Mouse (Mus musculus) gonadal fat pad, adult 2 months (tissue): ENCODE results near the gene Olfr65. TPM values are rescaled to one million over a fixed set of nuclear protein-coding genes. Genes with fewer than 3 reads are reported as not detected.

Source experiments
- DNase-seq: peaks from one replicate; pipeline ENCODE4 v3.0.0-alpha.2; 2012; ENCODE audit warnings: low read depth
- polyA plus RNA-seq: library from polyadenylated mRNA; depleted of rRNA; stranded (reverse); fragments of >200 nt; gene quantifications from 2 replicates; pipeline ENCODE4 v1.2.3, GENCODE M21; 2012; rRNA removed

Olfr65 gene
- not detected in 2 replicates for polyA plus RNA-seq

- DNase-seq, result no peak
These were observed at the start of gene Olfr65 for GRCm38 (mm10) chr7:103903187-103903586. Olfr65 (plus strand) TSS chr7:103903487.

GRCm38 (mm10) chr7:103854669-103855068, 48.6 kb upstream of the Olfr65 start:
- DNase-seq, result no peak

GRCm38 (mm10) chr7:103859076-103859475, 44.2 kb upstream of the Olfr65 start:
- no peak for DNase-seq

- DNase-seq, result no peak
These were observed 42.4 kb upstream of the Olfr65 start for GRCm38 (mm10) chr7:103860855-103861254.

GRCm38 (mm10) chr7:103861531-103861930, 41.8 kb upstream of the Olfr65 start:
- DNase-seq, result no peak

GRCm38 (mm10) chr7:103865716-103866115, 37.6 kb upstream of the Olfr65 start:
- no peak for DNase-seq

- DNase-seq, result no peak
These were observed 32.6 kb upstream of the Olfr65 start for GRCm38 (mm10) chr7:103870667-103871066.

- no peak for DNase-seq
These were observed 30.2 kb upstream of the Olfr65 start for GRCm38 (mm10) chr7:103873064-103873463.

- no peak for DNase-seq
These were observed 28.8 kb upstream of the Olfr65 start for GRCm38 (mm10) chr7:103874451-103874850.

GRCm38 (mm10) chr7:103877093-103877492, 26.2 kb upstream of the Olfr65 start:
- DNase-seq, result no peak

- no peak for DNase-seq
These were observed 17.1 kb upstream of the Olfr65 start, which contains the start of gene Olfr66 for GRCm38 (mm10) chr7:103886152-103886551. Olfr66 (minus strand) TSS chr7:103886252.

GRCm38 (mm10) chr7:103894385-103894784, 8.9 kb upstream of the Olfr65 start, which contains the start of gene Olfr64:
Olfr64 (minus strand) TSS chr7:103894485.
- DNase-seq, result no peak

GRCm38 (mm10) chr7:103910047-103910446, 6.8 kb downstream of the Olfr65 start:
- no peak for DNase-seq

GRCm38 (mm10) chr7:103912969-103913511, 9.8 kb downstream of the Olfr65 start:
- no peak for DNase-seq

- no peak for DNase-seq
These were observed 12.1 kb downstream of the Olfr65 start for GRCm38 (mm10) chr7:103915338-103915737.

GRCm38 (mm10) chr7:103928525-103928924, 25.2 kb downstream of the Olfr65 start, which contains the start of gene Olfr631:
Olfr631 (plus strand) TSS chr7:103928825.
- DNase-seq, result no peak

- DNase-seq, result no peak
These were observed 31.0 kb downstream of the Olfr65 start, which contains the start of gene Olfr632 for GRCm38 (mm10) chr7:103934264-103934663. Olfr632 (plus strand) TSS chr7:103934347.

- DNase-seq, result no peak
These were observed 39.4 kb downstream of the Olfr65 start for GRCm38 (mm10) chr7:103942730-103943129.

GRCm38 (mm10) chr7:103944137-103944536, 40.9 kb downstream of the Olfr65 start, which contains the start of gene Olfr633:
Olfr633 (plus strand) TSS chr7:103944437.
- DNase-seq, result no peak

Other genes starting within 250 kb of the Olfr65 start
- not detected in 2 replicates for gene Olfr623, start 239.8 kb upstream of the Olfr65 start, polyA plus RNA-seq
- gene Olfr624, start 232.3 kb upstream of the Olfr65 start, polyA plus RNA-seq, result not detected in 2 replicates
- gene Olfr625-ps1, start 220.8 kb upstream of the Olfr65 start, polyA plus RNA-seq, result not detected in 2 replicates
- gene Olfr243, start 188.8 kb upstream of the Olfr65 start, polyA plus RNA-seq, result not detected in 2 replicates
- not detected in 2 replicates for gene Olfr628, start 173.1 kb upstream of the Olfr65 start, polyA plus RNA-seq
- not detected in 2 replicates for gene Olfr629, start 158.5 kb upstream of the Olfr65 start, polyA plus RNA-seq
- gene Olfr630, start 146.2 kb upstream of the Olfr65 start, polyA plus RNA-seq, result not detected in 2 replicates
- not detected in 2 replicates for gene Olfr69, start 131.9 kb upstream of the Olfr65 start, polyA plus RNA-seq
- not detected in 2 replicates for gene Olfr68, start 123.8 kb upstream of the Olfr65 start, polyA plus RNA-seq
- gene Olfr67, start 111.7 kb upstream of the Olfr65 start, polyA plus RNA-seq, result not detected in 2 replicates
- gene Hbb-bt, start 89.5 kb upstream of the Olfr65 start, polyA plus RNA-seq, result 189 and 481 TPM in 2 replicates
- 2,031 and 4,766 TPM in 2 replicates for gene Hbb-bs, start 75.4 kb upstream of the Olfr65 start, polyA plus RNA-seq
- gene Hbb-bh2, start 63.0 kb upstream of the Olfr65 start, polyA plus RNA-seq, result not detected in 2 replicates
- gene Hbb-bh1, start 60.3 kb upstream of the Olfr65 start, polyA plus RNA-seq, result not detected in 2 replicates
- gene Hbb-y, start 50.3 kb upstream of the Olfr65 start, polyA plus RNA-seq, result not detected in 2 replicates
- gene Olfr66, start 17.2 kb upstream of the Olfr65 start, polyA plus RNA-seq, result not detected in 2 replicates
- gene Olfr64, start 9.0 kb upstream of the Olfr65 start, polyA plus RNA-seq, result not detected in 2 replicates
- not detected in 2 replicates for gene Olfr631, start 25.3 kb downstream of the Olfr65 start, polyA plus RNA-seq
- gene Olfr632, start 30.9 kb downstream of the Olfr65 start, polyA plus RNA-seq, result not detected in 2 replicates
- not detected in 2 replicates for gene Olfr633, start 41.0 kb downstream of the Olfr65 start, polyA plus RNA-seq
- gene Olfr635, start 67.7 kb downstream of the Olfr65 start, polyA plus RNA-seq, result not detected in 2 replicates
- gene Olfr638, start 95.3 kb downstream of the Olfr65 start, polyA plus RNA-seq, result not detected in 2 replicates
- not detected in 2 replicates for gene Olfr639, start 113.8 kb downstream of the Olfr65 start, polyA plus RNA-seq
- gene Olfr640, start 122.1 kb downstream of the Olfr65 start, polyA plus RNA-seq, result not detected in 2 replicates
- gene Olfr641, start 132.0 kb downstream of the Olfr65 start, polyA plus RNA-seq, result not detected in 2 replicates
- not detected in 2 replicates for gene Olfr642, start 149.2 kb downstream of the Olfr65 start, polyA plus RNA-seq
- not detected in 2 replicates for gene 4930516K23Rik, start 158.0 kb downstream of the Olfr65 start, polyA plus RNA-seq
- gene Olfr644, start 168.4 kb downstream of the Olfr65 start, polyA plus RNA-seq, result not detected in 2 replicates
- gene Olfr645, start 182.0 kb downstream of the Olfr65 start, polyA plus RNA-seq, result not detected in 2 replicates
- not detected in 2 replicates for gene Olfr646, start 201.4 kb downstream of the Olfr65 start, polyA plus RNA-seq
- 0.14 and 0.34 TPM in 2 replicates for gene Ubqln5, start 226.3 kb downstream of the Olfr65 start, polyA plus RNA-seq
- gene Olfr643, start 233.9 kb downstream of the Olfr65 start, polyA plus RNA-seq, result not detected in 2 replicates
- gene Ubqln3, start 239.8 kb downstream of the Olfr65 start, polyA plus RNA-seq, result 1.6 and 2.4 TPM in 2 replicates
- 2.4 TPM in 2 replicates for gene Ubqlnl, start 247.1 kb downstream of the Olfr65 start, polyA plus RNA-seq